Mouse (Mus musculus) lung, postnatal 0 days (tissue): ENCODE measurements around the gene Triap1.

Source experiments
- CTCF ChIP-seq: IDR thresholded peaks from 2 replicates; pipeline ENCODE4 v1.5.1; 2016; ENCODE audit warnings: antibody characterized with exemption, mild to moderate bottlenecking
- EP300 ChIP-seq: IDR thresholded peaks from 2 replicates; pipeline ENCODE4 v1.6.1; 2016; ENCODE audit warnings: antibody characterized with exemption, mild to moderate bottlenecking, control low read depth

- TF ChIP-seq CTCF (no peak), EP300 (no peak)
These were observed 10.3 kb downstream of the Triap1 start for GRCm38 (mm10) chr5:115351348-115351747.
